Mouse (Mus musculus): Measurements from ENCODE around the gene Nr5a2.
"Not testable (repeated sequence)": the region's sequence is repeated elsewhere in the genome, so short reads cannot be mapped to it uniquely, and the experiment has no call there.

Gene Nr5a2

DNA sequence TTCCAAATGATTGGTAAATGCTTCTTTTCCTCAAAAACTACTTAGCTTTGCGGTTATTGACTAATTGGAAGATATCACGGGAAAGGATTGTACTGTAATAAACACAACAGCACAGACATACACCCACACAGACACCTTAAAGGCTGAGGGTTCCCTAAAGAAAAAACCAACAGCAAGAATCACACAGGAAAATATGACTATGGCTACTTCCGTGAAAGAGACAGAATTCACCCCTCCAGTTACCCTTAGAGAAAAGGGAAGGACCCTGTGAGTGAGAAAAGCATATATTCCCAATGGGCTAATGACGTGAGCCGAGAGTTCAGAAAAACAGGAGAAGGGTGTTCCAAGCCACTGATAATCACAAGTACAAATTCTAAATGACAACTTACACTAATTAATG, 92.0 kb downstream of the Nr5a2 start:
- in situ Hi-C loops (cut with MboI; ENCODE audit: low pct_unique_long_range_greater_than_20kb in 1 of 2, low sequenced_read_pairs in 2 of 2, unreplicated experiment in 1 of 2) = no loop called here

DNA sequence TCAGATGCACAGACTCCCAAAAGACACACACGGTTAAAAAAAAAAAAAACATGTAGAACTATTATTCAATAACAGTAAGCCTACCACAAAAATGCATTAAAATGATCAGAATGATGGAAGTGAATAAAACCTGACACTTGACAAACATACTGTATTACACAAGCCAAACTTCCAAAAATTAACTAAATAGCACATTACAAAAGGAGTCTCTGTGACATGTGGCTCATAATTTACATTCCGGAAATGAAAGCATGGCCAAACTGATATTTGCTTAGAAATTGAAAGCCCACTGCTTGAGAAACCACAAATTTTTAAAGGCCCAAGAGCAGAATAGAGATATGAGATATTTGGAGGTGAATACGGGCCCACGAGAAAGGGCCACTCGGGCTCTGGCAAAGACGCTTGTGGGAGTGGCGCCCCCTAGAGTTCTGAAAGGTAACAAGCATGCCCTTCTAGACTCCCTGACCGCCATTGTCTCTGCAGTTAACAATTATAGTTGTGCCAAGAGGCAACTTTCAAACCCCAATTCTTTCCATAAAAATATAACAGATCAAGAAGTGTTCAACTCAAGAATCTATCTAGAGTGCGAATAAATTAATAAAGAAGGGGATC, 93.7 kb downstream of the Nr5a2 start:
- in situ Hi-C loops (cut with MboI; ENCODE audit: low pct_unique_long_range_greater_than_20kb in 1 of 2, low sequenced_read_pairs in 2 of 2, unreplicated experiment in 1 of 2) = no loop called here

DNA sequence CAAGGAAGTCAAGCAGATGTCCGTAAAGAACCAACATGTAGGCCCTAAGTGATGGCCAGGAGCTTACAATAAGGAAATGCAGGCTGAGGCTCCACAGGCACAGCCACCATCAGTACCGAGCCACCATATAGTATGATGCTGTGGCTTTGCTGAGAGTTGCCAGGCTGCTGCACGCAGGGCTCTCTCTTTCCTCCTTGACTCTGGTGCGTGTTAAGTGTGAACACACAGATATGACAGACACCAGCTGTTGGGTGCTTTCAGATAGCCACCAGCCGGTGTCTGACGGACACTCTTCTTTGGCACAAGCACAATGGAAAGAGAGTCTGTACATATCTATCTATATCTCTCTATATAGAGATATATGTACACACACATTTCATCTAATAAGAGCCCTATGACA, 97.0 kb downstream of the Nr5a2 start:
- in situ Hi-C loops (cut with MboI; ENCODE audit: low pct_unique_long_range_greater_than_20kb in 1 of 2, low sequenced_read_pairs in 2 of 2, unreplicated experiment in 1 of 2) = no loop called here

DNA sequence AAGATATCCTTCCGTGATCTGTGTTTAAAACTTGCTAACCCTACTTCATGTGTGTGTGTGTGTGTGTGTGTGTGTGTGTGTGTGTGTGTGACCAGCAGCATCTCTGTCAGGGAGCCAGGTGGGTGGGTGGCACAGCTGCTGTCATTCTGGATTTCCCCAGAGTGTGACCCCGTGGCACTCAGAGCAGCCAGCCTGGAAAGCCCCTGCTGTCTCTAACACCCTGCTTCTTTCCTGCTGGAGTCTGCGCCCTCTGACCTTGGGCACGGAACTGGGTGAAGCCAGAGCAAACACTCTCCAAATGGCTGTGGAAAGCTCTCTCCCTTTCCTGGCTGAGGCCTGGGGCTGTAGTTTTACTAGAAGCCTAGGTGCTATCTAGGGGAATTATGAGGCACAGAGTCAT, 100.8 kb downstream of the Nr5a2 start:
- in situ Hi-C loops (cut with MboI; ENCODE audit: low pct_unique_long_range_greater_than_20kb in 1 of 2, low sequenced_read_pairs in 2 of 2, unreplicated experiment in 1 of 2) = no loop called here

DNA sequence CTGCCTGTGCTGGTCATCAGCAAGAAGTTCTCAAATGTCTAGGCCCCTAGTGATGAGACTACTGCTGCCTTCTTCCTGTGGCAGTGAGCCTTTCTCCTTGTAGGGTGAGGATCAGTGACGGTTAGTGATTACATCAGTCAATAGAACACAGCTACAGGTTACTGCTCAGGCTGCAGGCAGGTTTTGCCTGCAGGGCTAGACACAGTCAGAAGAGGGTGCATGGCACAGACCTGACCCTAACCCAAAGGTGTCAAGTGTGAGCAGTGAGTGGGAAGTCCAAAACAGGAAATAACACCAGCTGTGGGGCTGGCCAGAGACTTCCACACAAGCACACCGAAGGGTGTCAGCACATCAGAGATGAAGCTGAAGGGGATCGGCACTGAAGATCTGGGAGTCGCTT, 101.5 kb downstream of the Nr5a2 start:
- in situ Hi-C loops (cut with MboI; ENCODE audit: low pct_unique_long_range_greater_than_20kb in 1 of 2, low sequenced_read_pairs in 2 of 2, unreplicated experiment in 1 of 2) = no loop called here

DNA sequence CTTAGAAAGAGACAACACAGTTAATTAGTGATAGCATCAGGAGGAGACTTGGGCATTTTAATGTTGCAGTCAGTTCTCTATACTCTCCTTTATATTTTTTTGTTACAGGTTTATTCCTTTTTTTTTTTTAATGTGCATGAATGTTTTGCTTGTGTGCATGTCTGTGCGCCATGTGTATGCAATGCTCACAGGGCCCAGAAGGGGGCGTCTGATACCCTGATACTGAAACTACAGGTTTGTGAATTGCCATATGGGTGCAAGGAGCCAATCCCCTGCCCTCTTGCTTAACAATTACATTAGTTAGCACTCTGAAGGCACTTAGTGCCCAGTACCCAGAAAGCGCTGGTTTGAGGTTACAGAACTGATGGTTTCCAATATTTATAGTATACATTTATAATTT, 104.1 kb downstream of the Nr5a2 start:
- in situ Hi-C loops (cut with MboI; ENCODE audit: low pct_unique_long_range_greater_than_20kb in 1 of 2, low sequenced_read_pairs in 2 of 2, unreplicated experiment in 1 of 2) = no loop called here

DNA sequence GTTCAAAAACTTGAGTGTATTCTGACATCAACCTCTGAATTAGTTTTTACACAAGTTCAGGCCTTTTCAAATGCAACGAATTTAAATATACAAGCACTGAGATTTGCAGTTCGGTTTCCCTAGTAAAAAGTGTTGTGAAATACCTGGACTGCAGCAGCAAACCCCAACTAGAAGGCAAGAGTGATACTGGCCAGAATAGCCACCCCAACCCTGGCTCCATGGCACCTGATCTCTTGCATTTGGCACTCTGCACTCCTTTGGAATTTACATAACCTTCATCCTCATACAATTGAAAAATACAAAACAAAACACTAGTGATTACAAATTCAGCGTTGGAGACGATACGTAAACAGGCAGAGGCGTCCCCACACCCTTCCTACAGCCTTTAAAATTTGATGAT, 111.5 kb downstream of the Nr5a2 start:
- in situ Hi-C loops (cut with MboI; ENCODE audit: low pct_unique_long_range_greater_than_20kb in 1 of 2, low sequenced_read_pairs in 2 of 2, unreplicated experiment in 1 of 2) = no loop called here

DNA sequence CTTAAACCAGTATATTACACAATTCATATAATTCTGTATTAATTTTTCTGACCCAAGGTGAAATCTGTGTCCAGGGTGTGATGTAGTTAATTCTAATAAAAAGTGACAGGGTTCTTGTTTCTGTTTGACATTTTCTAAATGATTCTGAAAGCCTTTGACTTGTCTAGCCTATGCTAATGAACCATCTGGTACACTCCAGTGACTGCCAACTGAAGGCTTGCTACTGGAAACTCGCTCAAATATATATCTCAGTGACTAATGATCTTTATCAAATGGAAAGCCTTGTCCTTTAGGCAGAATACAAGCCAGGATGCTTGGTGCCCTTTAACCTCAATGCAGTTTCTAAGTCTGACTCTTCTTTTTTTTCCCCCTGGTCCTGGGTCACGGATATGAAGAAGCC, 114.2 kb downstream of the Nr5a2 start:
- in situ Hi-C loops (cut with MboI; ENCODE audit: low pct_unique_long_range_greater_than_20kb in 1 of 2, low sequenced_read_pairs in 2 of 2, unreplicated experiment in 1 of 2) = no loop called here

DNA sequence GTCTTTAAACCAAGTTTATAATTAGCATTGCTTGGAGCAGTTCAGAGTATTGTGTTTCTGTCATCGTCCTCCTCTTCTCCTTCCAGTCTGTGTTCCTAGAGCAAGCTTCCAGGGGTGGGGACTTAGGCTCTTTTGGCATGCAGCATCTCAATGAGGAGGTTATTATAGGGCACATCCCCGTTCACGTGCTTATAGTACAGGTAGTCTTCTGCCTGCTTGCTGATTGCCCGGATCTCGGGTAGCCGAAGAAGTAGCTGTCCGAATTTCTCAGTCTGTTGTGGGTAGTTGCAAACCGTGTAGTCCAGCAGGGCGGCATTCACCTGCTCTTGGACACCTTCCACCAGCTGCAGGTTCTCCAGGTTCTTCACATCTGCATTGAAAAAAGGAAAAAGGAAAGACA, 114.9 kb downstream of the Nr5a2 start:
- in situ Hi-C loops (cut with MboI; ENCODE audit: low pct_unique_long_range_greater_than_20kb in 1 of 2, low sequenced_read_pairs in 2 of 2, unreplicated experiment in 1 of 2) = no loop called here

DNA sequence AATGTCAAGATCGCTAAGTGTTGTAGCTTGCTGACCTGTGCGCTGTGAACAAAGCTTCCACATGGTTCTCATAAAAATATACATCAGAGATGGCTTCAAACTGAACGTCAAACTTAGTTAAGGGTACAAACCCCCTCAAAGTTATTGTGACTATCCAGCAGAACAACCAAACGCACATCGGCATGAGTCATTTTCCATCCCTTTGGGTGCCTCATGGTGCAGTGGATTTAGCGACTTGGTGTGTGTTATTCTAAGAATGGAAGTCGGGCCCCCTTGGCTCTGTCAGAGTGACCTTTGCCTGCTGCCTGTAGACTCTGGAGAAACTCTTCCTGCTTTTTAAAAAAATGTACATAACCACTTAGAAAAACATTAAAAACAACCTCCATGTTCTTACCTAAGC, 119.7 kb downstream of the Nr5a2 start:
- in situ Hi-C loops (cut with MboI; ENCODE audit: low pct_unique_long_range_greater_than_20kb in 1 of 2, low sequenced_read_pairs in 2 of 2, unreplicated experiment in 1 of 2) = no loop called here

DNA sequence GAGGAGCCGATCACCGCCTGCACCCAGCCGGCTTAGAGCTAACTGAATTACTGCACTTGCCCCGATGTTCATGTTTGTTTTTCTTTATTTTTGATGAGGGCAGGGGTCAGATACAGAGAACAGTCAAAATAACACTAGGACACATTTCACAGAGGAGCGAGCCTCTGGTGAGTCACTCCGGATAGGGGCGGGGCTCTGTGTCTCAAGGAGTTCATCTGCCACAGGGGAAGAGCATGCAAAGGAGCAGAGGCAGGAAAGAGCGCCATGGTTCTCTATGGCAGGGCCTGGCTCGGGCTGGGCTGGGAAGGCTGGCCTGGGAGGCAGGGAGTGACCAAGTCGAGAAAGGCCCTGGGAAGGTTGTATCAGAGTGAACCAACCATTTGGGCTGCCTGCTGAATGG, 121.0 kb downstream of the Nr5a2 start:
- in situ Hi-C loops (cut with MboI; ENCODE audit: low pct_unique_long_range_greater_than_20kb in 1 of 2, low sequenced_read_pairs in 2 of 2, unreplicated experiment in 1 of 2) = no loop called here

DNA sequence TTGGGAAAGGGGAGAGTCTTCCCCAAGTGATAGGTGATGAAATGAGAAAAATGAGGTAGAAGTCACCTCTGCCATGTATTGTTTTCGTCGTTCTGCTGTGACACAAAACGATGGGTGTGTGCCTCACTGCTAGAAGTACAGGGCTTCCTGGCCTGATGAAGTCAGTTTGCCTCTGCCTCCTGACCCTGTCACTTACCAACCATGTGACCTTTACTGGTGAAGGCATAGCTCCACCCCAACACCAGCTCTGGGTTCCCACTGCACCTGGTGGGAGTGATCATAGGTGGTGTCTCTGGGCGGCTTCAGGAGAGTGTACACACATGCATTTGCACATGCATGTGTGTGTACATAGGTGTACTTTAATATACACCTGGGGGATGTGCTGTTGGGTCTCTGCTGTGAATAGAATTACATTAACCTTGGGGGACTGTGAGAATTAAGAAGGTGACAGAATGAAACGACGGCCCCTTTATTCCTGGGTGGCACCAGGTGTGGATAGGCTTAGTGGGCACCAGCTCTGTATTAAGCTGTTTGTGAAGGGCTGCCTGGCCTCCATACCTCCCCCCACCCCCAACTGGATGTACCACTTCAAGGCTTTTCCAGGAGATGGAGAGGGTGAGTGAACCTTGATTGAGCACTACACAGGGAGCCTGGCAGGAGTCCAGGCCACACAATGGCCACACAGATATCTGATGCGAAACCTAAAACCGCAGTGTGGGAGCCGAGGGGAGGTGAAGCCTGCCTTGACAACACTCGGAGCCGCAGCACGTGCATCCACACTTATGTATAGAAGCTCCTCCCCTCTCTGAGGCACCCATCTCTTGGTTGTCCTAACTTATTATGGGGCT, 127.7 kb downstream of the Nr5a2 start:
- in situ Hi-C loops (cut with MboI; ENCODE audit: low pct_unique_long_range_greater_than_20kb in 1 of 2, low sequenced_read_pairs in 2 of 2, unreplicated experiment in 1 of 2) = no loop called here

DNA sequence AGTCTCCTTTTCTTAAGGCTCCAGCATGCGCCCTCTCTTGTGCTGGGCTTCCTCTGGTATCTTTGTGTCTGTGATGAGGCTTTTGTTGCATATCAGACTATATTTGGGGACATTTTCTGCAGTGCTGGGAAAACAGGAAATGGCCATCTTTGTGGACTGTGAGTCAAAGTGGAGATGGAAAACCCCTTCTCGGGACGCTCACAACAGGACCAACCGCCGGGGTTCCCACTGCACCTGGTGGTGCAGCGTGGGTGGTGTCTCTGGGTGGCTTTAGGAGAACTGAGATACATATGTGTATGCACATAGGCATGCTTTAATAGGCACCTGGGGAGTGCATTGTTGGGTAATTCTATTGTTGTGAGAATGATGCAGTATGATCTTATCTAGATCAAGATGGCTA, 129.3 kb downstream of the Nr5a2 start:
- in situ Hi-C loops (cut with MboI; ENCODE audit: low pct_unique_long_range_greater_than_20kb in 1 of 2, low sequenced_read_pairs in 2 of 2, unreplicated experiment in 1 of 2) = no loop called here

DNA sequence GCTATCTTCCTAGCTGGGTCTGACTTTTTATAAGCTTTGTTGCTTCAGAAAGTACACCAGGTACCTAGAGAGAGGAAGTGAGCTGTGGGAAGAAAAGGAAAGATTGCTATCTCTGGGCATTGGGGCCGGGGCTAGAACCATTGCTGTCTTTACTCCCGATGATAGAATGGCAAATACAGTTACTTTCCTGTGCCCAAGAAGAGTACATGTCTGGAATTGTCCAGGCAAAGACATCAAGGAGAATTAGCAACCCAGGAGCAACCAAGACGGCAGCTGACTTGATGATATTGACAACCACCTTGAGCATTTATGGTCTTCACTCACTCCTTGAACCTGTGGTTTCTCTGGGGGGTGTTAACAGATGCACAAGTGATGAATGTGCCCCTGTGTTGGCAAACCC, 130.3 kb downstream of the Nr5a2 start:
- in situ Hi-C loops (cut with MboI; ENCODE audit: low pct_unique_long_range_greater_than_20kb in 1 of 2, low sequenced_read_pairs in 2 of 2, unreplicated experiment in 1 of 2) = no loop called here

DNA sequence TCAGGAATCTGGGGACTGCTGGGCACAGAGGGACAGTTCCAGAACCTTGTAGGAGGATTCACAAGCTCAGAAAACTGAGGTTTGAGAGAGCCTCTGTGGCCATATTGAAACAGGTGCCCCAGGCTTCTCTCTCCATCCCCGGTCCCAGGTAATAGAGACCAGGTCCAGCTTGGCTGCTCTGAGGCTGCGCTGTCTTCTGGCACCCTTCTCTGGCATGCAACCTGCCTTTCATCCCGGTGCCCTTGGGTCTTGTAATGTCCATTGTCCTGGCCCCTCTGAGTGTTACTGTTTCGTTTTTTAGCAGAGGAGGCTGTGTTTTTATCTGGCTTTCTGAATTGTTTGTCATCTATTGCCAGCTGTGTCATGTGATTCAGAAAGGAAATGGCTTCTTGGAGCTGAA, 136.4 kb downstream of the Nr5a2 start:
- in situ Hi-C loops (cut with MboI; ENCODE audit: low pct_unique_long_range_greater_than_20kb in 1 of 2, low sequenced_read_pairs in 2 of 2, unreplicated experiment in 1 of 2) = no loop called here

DNA sequence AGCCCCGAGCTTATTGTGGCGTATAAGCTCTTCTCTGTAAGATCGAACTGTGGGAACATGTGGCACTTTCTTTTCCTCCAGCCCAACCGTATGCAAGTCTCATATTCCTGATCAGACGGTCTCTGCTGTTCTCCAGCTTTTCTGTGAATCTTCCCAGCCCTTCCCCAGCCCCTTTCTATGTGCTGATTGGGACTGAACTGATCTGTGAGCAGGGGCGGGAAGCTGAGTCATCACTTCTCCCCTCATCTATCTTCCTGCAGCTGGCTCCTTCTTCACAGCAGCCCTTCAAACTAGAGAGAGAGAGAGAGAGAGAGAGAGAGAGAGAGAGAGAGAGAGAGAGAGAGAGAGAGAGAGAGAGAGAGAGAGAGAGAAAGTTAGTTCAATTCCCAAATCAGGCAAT, 159.6 kb downstream of the Nr5a2 start:
- in situ Hi-C loops (cut with MboI; ENCODE audit: low pct_unique_long_range_greater_than_20kb in 1 of 2, low sequenced_read_pairs in 2 of 2, unreplicated experiment in 1 of 2) = no loop called here

DNA sequence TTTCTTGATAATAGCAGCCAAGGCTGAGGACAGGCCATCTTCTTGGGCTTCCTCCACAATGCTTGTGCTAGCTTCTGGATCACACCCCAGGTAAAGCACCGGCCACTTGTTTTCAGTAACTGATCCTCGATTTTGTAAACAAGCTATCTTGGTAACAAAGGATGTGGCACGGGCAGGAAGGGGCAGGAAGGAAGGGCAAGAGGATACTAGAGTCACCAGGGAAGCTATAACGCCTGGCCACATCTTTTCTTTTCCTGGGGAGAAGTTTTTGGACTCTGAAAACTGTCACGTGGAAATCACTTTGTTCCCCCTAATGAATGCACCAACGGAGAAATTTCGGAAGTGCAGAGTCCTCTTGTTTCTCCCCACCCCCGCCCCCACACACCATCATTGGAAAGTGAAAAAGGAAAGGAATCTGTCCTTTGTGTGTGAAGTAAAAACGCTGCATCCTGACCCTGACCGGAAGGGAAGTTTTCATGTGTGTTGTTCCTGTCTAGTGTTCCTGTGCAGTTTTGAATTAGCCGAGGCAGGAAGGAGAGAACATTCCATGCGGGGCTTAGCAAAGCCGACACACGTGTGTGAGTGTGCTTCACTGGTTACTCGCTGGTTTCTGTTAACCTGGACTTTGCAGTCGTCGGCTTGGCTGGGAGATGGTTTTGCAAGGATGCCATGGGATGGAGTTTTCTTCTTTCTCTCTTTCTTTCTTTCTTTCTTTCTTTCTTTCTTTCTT, 163.7 kb downstream of the Nr5a2 start:
- in situ Hi-C loops (cut with MboI; ENCODE audit: low pct_unique_long_range_greater_than_20kb in 1 of 2, low sequenced_read_pairs in 2 of 2, unreplicated experiment in 1 of 2) = no loop called here

DNA sequence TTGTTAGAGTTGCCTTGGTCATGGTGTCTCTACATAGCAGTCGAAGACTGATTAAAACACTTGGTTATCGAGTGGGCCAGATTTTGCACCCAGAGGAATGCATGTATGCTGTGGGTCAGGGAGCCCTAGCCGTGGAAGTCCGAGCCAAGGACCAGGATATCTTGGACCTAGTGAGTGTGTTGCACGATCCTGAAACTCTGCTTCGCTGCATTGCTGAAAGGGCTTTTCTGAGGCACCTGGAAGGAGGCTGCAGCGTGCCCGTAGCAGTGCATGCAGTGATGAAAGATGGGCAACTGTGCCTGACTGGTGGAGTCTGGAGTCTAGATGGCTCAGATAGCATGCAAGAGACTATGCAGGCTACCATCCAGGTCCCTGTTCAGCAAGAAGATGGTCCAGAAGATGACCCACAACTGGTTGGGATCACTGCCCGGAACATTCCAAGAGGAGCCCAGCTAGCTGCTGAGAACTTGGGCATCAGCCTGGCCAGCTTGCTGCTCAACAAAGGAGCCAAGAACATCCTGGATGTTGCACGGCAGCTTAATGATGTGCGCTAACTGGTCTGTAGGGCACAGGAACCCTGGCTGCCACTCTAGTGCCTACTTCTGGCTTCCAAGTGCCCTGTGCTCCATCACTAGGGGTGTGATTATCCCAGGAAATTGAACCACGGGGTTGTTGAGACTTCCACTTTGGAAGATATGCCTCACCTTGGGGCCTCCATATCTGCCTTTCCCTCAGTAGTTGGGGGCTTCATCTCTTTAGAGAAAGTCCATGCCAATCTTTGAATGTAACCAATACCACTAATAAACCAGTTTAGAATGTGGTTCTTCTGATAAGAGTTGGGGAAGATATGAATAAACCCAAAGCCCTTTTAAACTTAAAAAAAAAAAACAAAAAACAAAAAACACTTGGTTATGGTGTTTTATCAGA, 167.0 kb downstream of the Nr5a2 start:
- in situ Hi-C loops (cut with MboI; ENCODE audit: low pct_unique_long_range_greater_than_20kb in 1 of 2, low sequenced_read_pairs in 2 of 2, unreplicated experiment in 1 of 2) = not testable (repeated sequence)
